Mouse (Mus musculus) lung, postnatal 36 days (tissue): ENCODE data around the gene Zfp940.
"Not testable (repeated sequence)": the region's sequence is repeated elsewhere in the genome, so short reads cannot be mapped to it uniquely, and the experiment has no call there.

Source experiments
- DNase-seq: peaks from one replicate; pipeline ENCODE4 v3.0.0; 2022; ENCODE audit warnings: mixed read lengths

Zfp940 gene

GRCm38 (mm10) chr7:29853219-29853842 lies at the start of gene Zfp940:
Zfp940 (minus strand) TSS chr7:29853669.
- peak; percentile 92 for DNase-seq

DNA sequence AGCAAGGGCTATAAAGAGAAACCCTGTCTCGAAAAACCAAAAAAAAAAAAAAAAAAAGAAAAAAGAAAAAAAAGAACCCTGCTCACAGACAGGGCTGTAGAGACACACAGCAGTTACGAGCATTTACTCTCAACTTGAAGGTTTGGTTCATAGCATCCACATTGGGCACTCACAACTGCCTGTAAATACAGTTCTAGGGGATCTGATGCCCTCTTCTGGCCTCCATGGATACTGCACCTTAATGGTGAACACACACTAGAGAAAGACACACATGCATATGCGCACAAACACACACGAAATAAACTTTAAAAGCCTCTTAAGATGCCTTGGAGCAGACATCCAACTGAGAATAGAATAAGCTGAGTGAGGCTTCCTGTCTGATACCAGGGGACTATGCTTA lies 44.9 kb upstream of the Zfp940 start:
- DNase-seq = no peak

DNA sequence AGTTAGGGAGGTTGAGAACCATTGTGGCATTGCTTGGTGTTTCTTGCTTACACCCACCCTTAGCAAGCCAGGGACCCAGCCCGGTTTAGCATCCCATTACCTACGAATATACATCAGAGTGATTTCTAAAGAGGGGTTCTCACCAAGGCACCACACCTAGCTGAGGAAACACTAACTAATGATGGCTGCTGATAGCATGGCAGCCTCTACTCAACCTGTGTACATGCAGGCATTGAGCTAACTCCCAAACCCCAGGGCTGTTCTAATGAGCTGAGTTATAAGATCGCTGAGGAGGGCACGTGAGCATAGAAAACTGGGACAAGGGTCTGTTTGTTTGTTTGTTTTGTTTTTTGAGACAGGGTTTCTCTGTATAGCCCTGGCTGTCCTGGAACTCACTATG lies 39.3 kb upstream of the Zfp940 start:
- DNase-seq = no peak

DNA sequence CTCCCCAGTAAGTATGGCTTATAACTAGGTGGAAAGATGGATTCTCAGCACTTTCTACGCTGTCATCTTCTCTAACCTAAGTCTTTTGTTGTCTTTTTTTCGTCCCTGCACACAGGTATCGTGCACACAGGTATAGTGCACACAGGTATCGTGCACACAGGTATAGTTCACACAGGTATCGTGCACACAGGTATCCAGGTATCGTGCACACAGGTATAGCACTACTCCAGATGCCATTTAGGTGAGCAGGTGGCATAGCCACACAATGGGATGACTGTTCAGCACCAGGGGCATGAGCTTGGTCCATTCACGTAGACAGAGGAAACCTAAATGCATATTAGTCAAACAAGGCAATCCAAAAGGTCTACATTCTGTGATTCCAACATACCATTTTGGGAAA lies 37.0 kb upstream of the Zfp940 start:
- no peak for DNase-seq

DNA sequence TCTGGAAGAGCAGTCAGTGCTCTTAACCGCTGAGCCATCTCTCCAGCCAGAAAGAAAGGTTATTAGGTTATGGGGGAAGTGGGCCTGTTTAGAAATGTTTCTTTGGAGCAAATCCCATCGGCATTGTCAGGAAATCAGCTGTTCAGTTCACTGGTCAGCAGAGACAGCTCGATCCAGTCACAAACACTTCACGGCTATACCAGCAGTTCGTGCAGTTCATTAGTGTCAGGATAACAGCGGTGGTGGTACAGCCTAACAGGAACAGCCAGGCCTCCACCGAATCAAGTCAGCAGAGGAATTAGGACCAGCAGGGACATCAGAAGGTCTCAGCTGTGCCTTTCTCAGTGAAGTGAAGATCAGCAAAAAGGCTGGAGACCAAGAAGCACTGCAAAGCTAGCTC lies 27.4 kb upstream of the Zfp940 start:
- DNase-seq = peak; percentile 6

DNA sequence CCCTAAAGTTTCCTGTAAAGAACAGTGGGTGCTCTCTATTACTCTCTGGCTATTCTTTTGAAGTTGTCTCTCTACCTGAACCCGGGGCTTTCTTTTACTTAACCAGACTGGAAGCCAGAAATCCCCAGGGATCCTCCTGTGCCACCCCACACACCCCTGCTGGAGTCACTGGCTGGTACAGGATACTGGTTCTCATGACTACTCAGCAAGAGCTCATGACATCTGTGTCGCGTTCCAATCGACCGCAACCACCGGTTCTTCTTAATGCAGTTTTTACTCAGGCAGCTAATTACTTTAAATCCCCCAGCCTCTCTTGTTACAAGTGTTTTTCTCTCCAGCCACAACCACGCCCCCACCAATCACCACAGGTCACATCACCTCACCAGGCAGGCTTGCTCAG lies 26.6 kb upstream of the Zfp940 start:
- no peak for DNase-seq

DNA sequence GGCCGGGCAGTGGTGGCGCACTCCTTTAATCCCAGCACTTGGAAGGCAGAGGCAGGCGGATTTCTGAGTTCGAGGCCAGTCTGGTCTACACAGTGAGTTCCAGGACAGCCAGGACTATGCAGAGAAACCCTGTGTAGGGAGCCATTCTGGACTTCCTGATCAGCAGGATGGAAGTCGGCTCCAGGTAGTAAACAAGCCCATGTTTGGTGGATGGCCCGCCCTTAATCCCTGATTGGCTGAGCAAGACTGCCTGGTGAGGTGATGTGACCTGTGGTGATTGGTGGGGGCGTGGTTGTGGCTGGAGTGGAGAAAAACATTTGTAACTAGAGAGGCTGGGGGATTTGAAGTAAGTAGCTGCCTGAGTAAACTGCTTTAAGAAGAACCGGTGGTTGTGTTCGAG lies 24.1 kb upstream of the Zfp940 start:
- not testable (repeated sequence) for DNase-seq

GRCm38 (mm10) chr7:29874256-29874655 lies 20.8 kb upstream of the Zfp940 start:
- DNase-seq = no peak

DNA sequence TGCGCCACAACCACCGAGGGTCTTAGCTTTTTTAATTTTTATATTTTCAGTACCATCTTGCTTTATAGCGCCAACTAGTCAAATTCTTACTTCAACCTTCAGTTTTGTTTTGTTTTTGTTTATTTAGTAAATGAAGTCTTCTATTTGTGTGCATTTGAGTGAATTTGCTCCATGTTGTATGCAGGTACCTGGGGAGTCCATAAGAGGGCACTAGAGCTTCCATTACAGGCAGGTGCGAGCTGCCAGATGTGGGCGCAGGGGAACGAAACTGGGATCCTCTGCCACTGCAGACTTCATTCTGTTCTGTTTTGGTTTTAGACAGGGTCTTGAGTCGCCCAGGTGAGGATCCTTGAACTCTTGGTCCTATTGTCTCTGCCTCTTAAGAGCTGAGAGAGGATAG lies 8.2 kb upstream of the Zfp940 start:
- DNase-seq = no peak

- DNase-seq = peak; percentile 96
Observed at GRCm38 (mm10) chr7:29859532-29860517, 6.4 kb upstream of the Zfp940 start, which contains the start of gene Zfp420. Zfp420 (plus strand) TSS chr7:29859979.

- DNase-seq = no peak
Observed at GRCm38 (mm10) chr7:29852831-29853218, 644 bp downstream of the Zfp940 start.

DNA sequence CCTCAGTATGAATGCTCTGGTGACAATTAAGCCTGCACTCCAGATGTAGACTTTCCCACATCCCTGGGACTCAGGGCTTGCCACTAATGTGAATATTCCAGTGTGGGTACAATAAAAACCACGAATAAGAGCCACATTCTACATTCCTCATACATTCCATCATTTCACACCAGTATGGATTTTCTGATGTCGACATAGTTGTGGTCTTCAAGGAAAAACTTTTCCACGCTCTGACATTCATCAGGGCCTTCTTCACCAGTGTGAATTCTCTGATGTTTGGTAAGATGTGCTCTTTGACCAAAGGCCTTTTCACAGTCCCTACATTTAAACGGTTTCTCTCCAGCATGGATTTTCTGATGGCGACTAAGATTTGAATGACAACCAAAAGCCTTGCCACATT lies 8.9 kb downstream of the Zfp940 start:
- no peak for DNase-seq

DNA sequence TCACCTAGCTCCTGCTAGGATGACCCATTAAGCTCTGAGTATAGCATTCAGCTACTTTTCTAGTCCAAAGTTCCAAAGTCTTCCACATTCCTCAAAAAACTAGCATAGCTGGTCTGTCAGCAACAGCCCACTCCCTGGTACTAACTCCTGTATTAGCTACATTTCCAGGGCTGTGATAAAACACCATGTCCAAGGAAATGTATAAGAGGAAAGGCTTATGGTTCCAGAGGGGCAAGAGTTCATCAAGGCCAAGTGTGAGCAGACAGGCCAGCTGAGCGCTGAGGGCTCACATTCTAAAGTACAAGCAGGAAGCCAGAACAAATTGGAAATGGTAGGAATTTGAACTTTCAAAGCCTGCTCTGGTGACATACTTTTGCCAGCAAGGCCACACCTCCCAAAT lies 11.4 kb downstream of the Zfp940 start:
- DNase-seq = no peak

DNA sequence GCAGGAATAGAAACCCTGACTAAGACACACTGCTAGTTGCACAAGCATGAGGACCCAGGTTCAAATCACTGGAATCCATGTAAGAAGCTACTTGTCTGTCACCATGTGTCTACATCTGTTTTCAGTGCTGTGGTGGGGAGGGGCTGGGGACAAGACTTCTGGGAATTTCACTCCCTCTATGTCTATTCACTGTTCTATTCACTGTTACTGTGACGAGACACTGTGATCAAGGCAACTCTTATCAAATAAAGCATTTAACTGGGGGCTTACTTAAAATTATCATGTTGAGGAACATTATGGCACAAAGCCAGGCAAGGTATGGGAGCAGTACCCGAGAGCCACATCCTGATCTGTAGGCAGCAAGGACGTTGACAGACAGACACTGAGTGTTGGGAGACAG lies 14.2 kb downstream of the Zfp940 start:
- no peak for DNase-seq

GRCm38 (mm10) chr7:29836816-29837215 lies 16.7 kb downstream of the Zfp940 start:
- DNase-seq = no peak

DNA sequence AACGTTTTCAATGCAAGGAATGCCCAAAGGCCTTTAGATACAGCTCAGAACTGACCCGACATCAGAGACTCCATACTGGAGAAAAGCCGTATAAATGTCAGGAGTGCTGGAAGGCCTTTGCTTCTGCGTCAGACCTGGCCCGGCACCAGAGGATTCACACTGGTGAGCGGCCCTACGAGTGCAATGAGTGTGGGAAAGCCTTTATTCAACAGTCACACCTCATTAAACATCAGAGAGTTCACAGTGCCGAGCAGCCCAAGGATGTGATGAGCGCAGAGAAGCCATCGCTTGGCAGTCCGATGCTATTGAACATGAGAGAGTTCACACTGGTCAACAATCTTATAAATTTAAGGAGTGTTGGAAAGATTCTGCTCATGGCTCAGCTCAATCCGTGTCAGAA lies 23.7 kb downstream of the Zfp940 start:
- no peak for DNase-seq

DNA sequence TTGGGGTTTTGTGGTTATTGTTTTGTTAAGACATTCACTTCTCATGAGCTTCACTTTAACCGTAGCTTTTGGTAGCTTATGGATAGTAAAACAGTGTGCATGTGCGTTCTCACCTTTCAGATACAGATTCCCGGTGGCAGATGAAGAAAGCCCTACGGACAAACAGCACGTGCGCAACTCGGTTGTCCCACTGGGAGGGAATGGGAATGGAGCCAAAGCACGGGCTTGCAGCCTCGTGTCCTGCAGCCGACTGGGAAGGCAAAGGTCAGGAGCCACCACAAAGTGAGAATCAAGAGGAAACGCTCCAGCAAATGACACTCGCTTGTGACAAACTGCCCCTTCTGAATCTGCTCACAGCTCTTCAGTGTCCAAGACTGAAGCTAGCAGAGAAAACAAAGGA lies 25.5 kb downstream of the Zfp940 start:
- DNase-seq = no peak

- peak; percentile 91 for DNase-seq
Observed at GRCm38 (mm10) chr7:29818619-29819254, 34.7 kb downstream of the Zfp940 start.

DNA sequence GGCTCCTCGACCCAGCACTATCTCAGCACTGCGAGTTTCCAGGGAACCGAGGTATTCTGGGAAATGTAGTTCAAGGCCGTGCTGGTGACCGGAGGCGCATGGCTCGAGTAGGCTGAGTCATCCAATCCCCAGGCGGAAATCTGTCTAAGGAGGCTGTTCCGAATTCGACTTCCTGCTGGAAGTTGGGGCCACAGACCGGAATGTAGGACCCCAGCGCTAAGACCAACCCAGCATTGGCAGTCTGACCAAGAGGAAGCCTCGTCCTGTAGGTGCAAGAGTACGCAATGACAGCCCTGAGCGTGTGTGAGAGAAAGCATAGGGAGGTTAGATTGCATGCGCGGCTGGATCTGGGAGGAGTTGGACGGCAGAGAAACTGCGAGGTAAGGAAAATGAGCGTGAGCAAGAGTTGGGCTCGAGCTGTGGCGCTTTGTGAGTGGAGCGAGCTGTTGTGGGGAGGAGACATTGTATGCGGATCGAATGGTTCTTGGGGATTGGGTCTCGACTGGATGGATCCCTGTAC lies 37.5 kb downstream of the Zfp940 start, which contains the start of gene Zfp790:
Zfp790 (plus strand) TSS at position 205 of the 520 bp plus-strand sequence.
- peak; percentile 97 for DNase-seq

- DNase-seq = no peak
Observed at GRCm38 (mm10) chr7:29815061-29815784, 38.2 kb downstream of the Zfp940 start.

DNA sequence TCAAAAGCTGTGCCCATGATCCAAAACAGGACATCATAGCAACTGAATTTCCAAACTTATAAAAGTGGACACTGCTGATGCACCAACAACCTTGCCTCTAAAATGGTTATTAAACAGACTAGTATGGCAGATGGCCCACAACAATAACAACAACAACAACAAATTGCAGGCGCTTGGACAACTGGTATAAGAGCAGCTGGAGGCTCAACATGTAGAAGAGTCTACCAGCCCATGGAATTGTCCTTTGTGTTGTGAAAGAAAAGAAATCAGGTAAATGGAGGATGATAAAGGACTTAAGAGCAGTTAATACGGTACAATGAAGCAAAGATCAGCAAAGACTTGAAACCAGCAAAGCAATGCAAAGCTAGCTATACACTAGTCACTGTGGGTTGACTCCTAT lies 39.1 kb downstream of the Zfp940 start:
- DNase-seq = no peak

- no peak for DNase-seq
Observed at GRCm38 (mm10) chr7:29812244-29812643, 41.2 kb downstream of the Zfp940 start.

- no peak for DNase-seq
Observed at GRCm38 (mm10) chr7:29807046-29807445, 46.4 kb downstream of the Zfp940 start.
